Mouse (Mus musculus) CD4-positive, CD25-positive, alpha-beta regulatory T cell, adult 2 months (primary cell): Measurements from ENCODE around the gene Cdh5.
A peak's percentile ranks its signal among the peaks of the same experiment; 100 is the strongest.

Experiments
- DNase-seq: peaks from one replicate; pipeline ENCODE4 v3.0.0-alpha.2; 2012; ENCODE audit warnings: low read depth, low spot score

Cdh5 gene

GRCm38 (mm10) chr8:104134521-104134920 is 33.1 kb downstream of the Cdh5 start:
- DNase-seq = no peak

GRCm38 (mm10) chr8:104136277-104136676 is 34.9 kb downstream of the Cdh5 start:
- DNase-seq = no peak

DNA sequence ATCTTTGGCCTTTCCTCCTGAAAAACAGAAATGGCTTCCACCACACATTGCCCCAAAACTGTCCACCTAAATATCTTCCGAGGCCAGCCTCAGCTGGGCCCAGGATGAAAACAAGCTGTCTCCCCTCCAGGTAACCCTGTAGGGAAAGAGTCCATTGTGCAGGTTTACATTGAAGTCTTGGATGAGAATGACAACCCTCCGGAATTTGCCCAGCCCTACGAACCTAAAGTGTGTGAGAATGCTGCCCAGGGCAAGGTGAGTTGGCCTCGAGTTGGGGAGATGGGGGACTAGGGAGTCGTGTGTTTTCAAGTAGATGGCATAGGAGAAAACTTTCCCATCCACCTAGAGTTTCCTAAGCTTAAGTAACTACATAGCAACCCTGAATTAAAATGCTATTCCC is 36.2 kb downstream of the Cdh5 start:
- DNase-seq = no peak

DNA sequence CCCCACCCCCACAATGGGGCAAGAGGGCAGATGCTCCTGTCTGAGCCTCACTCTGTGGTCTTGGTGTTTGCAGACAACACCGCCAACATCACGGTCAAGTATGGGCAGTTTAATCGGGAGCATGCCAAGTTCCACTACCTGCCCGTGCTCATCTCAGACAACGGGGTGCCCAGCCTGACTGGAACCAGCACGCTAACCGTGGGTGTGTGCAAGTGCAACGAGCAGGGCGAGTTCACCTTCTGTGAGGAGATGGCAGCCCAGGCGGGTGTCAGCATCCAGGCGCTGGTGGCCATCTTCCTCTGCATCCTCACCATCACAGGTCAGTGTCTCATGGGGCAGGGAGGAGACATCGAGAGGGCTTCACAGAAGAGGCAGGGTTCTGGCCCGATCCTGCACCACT is 39.2 kb downstream of the Cdh5 start:
- DNase-seq = no peak

- no peak for DNase-seq
Observed at GRCm38 (mm10) chr8:104142415-104142814, 41.0 kb downstream of the Cdh5 start.

- no peak for DNase-seq
Observed at GRCm38 (mm10) chr8:104143379-104143778, 42.0 kb downstream of the Cdh5 start.

DNA sequence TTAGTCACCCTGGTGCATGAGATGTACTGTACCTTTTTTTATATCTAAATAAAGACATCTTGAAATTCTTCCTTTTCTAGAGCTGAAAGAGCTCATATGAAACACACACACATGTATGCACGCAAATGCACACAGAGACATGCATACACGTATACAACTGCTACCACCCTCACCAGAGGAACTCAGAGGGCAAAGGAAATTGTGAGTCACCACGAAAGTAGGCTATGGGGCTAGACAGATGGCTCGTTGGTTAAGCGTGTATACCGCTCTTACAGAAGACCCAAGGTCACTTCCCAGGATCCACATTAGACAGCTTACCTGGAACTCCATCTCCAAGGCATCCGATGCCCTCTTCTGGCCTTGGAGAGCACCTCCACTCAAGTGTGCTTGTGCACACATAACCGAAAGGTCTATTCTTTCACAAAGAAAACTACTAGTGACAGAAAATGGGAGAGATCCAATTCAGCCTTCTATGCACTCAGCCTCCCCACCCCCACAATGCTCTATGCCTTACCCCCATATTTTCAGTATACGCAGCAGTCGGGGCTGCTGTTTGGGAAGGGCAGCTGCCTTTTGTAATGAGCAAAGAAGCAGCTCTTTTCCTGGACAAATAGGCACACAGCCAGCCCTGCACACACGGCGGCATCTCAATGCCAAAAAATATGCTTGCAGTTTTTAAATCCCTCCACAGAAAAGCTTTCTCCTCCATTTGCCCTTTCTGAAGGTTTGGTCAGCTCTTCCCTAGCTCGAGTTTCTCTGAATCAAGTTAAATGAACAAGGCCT is 43.2 kb downstream of the Cdh5 start:
- no peak for DNase-seq

GRCm38 (mm10) chr8:104145981-104146689 is 44.7 kb downstream of the Cdh5 start:
- peak; percentile 73 for DNase-seq

DNA sequence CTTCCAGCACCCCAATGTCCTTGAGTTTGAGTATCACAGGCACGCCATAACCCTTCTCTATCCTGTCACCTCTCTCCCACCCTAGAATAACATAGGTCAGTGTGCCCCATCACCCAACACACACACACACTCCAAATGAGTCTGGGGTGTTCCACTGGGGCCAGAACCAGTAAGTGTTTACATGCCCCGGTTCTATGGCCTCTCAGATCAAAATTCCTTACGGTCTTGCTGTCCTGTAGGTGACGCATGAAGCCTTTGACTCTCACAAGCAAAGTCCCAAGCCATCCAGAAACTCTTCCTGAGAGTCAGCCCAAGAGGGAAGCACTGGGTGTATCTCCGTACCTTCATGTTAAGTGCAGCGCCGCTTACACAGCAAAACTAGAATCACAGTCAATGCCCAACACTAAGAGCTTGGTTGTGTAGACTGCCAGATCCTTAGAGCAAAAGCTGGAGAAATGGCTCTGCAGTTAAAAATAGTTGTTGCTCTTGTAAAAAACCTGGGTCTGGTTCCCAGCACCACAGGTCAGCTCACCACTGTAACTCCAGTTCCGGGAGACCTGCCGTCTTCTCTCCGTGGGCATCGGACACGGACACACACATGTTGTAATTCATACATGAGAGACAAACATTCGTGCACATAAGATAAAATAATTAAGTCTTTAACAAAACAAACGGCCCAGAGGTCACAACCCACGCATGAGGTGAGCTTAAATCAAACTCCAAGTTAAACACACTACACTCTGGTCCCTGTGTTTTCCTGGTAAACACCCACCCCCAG is 45.5 kb downstream of the Cdh5 start:
- DNase-seq = no peak

GRCm38 (mm10) chr8:104147947-104148346 is 46.5 kb downstream of the Cdh5 start:
- DNase-seq = no peak

- DNase-seq = no peak
Observed at GRCm38 (mm10) chr8:104160731-104161130, 59.3 kb downstream of the Cdh5 start.

DNA sequence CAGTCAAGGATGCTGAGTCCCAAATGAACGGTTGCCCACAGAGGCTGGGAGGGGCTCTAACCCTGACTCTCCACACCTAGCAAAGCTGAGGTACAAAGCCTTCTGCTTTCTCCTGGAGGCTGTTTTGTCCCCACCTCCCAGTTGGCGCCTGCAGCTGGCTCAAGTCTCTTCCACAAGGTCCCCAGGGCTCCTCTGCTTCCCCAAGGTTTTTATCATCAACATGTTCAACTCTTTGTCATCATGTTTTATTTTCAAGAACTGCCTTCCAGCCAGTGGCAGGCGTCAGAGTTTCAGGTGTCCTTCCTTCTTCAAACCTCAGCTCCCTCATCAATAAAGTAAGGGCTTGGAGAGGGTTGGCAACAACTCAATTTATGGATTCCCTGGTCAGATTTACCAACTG is 68.0 kb downstream of the Cdh5 start:
- DNase-seq = no peak

DNA sequence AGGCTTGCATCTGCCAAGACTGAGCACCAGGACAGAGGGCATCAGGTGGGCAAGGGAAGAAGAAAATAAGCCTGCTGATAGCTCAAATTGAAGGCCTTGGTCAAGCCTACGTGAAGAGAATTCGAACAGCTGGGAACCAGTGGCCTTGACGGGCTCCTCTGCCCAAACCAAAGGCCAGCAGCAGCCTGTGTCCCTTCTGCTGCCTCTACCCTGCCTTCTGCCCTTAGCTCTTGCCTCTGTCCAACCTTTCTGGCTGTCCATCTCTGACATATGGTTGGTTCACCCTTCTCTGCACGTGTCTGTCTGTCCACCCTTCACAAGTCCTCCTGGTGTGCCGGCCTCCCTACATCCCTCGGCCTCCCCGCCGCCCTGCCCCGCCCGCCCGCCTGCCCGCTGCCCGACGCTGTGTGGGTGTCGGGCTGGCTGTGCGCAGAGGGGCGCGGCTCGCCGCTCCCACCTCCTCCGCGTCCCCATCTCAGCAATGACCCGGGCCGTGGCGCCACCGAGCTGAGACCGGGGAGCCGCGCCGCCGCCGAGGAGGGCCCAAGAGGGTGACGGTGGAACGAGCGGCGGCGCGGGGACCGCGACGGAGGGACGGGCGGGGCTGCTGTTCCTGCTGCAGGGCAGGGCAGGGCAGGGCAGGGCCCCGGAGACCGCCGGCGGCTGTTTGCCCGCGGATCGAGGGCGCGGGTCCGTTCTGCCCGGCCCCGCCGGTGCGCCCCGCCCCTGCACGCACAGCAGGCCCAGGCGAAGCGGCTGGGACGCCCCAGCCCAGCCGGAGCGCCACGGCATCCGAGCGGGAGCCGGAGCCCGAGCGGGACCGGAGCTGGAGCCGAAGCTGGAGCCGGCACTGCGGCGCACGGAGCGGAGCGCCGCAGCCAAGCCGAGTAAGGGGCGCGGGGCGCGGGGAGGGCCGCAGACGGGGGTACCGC is 69.0 kb downstream of the Cdh5 start, which contains the start of gene Bean1:
TSS of gene Bean1 (plus strand) at position 325 of the 932 bp plus-strand sequence.
- no peak for DNase-seq

GRCm38 (mm10) chr8:104171050-104171620 is 69.7 kb downstream of the Cdh5 start:
- no peak for DNase-seq

DNA sequence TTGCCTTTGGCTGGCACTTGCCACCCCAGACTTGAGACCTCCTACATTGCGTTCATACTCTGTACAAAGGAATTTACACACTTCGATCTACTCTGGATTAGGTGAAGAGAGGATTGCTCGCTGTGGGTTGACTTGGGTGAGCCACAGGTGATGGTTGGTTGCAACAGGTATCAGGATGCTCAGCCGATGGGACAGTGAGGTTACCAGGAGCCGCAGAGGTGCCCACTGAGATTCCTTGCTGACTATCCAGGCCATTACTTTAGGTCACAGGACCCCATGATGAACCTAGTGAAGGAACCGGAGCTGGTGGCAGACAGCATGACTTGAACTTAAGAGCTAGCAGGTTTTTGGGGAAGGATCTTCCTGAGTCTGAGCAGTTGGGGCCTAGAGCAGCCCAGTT is 71.0 kb downstream of the Cdh5 start:
- no peak for DNase-seq

- no peak for DNase-seq
Observed at GRCm38 (mm10) chr8:104175848-104176527, 74.6 kb downstream of the Cdh5 start.

GRCm38 (mm10) chr8:104177054-104177453 is 75.6 kb downstream of the Cdh5 start:
- no peak for DNase-seq

- DNase-seq = no peak
Observed at GRCm38 (mm10) chr8:104184905-104185304, 83.5 kb downstream of the Cdh5 start.

DNA sequence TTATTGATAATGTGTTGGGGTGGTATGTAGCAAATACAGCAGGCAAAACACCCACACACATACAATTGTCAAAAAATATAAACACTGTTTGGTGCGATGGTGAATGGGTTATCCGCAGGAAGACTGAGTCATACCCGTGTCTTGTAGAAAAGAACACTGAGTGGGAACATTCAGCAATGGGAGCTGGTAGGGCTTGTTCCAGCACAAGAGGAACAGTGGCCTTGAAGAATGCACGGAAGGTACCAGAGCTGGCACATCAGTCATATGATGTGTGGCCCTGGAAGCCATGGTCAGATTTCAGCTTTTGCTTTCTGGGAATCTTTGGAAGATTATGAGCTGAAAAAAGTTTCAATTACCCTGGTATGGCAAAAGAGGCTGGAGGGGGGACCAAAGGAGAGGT is 85.4 kb downstream of the Cdh5 start:
- no peak for DNase-seq

GRCm38 (mm10) chr8:104187622-104188021 is 86.2 kb downstream of the Cdh5 start:
- no peak for DNase-seq
